Mouse (Mus musculus) c-Kit-negative CD71-positive TER-119-positive erythroid progenitor cells, embryonic 14.5 days (primary cell): ENCODE measurements around the gene Lrrc40.
"Not testable (repeated sequence)": the region's sequence is repeated elsewhere in the genome, so short reads cannot be mapped to it uniquely, and the experiment has no call there.

Experiments used
- DNase-seq: peaks from one replicate; pipeline ENCODE4 v3.0.0-alpha.2; 2013; ENCODE audit warnings: low read depth, low spot score

Gene Lrrc40

GRCm38 (mm10) chr3:158077828-158078227, 41.4 kb downstream of the Lrrc40 start:
- DNase-seq = no peak

GRCm38 (mm10) chr3:158091601-158092000, 55.1 kb downstream of the Lrrc40 start:
- DNase-seq = no peak

DNA sequence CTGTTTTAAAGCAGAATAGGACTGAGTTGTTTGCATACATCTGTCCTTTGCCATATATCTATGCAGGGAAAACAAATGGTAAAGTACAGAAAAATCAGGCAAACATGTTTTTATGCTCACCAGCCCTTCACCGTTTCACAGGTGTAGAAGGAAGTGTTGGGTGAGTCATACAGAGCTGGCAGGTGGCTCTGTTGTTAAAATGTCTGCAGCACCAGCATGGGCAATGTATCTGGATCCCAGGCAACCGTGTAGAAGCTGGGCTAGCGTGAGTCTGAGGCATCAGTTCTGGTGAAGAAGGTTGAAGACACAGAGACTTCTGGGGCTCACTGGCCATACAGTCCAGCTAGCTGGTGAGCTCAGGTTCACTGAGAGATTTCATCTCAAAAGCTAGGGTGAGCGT, 57.5 kb downstream of the Lrrc40 start:
- DNase-seq = no peak

- not testable (repeated sequence) for DNase-seq
Observed at GRCm38 (mm10) chr3:158102043-158102442, 65.6 kb downstream of the Lrrc40 start.

DNA sequence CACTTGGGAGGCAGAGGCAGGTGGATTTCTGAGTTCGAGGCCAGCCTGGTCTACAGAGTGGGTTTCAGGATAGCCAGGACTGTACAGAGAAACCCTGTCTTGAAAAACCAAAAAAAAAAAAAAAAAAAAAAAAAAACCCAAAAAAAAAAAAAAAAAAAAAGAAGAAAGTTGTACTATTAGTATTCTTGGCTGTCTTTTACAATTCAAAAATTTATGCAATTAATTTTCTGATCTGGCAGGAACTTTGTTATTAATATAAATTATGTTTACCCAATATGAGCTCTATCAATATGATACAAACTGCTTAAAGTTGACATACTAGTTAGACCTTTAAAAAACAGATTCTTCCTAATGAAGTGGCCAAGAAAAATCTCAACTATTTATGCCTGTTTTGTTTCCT, 66.1 kb downstream of the Lrrc40 start:
- DNase-seq = not testable (repeated sequence)

DNA sequence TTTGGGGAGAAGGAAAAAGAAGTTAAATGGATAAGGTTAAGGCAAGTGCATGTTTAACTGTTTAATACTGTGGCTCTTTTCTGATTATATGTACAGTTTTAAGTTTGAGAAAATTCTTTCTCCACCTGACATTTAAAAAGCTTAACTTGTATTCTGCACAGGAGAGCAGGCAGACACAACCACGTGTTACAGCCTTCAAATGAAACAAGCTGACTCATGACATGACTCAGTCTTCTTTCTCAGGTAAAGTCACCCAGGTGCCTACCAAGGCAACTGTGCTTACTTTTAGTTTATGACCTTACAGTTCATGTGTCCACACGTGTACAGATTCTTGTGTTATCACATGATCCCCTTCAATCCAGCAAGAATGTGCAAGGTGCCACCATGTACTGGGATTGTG, 67.0 kb downstream of the Lrrc40 start:
- no peak for DNase-seq

- no peak for DNase-seq
Observed at GRCm38 (mm10) chr3:158105260-158105659, 68.8 kb downstream of the Lrrc40 start.
